Mouse (Mus musculus): ENCODE measurements at regions not wholly inside any gene's neighbourhood (a gene's known extent, or its start where the extent isn't known, plus 50 kb on each side); places are given as distances from the start of the nearest gene placed in this dataset.
A peak's percentile ranks its signal among the peaks of the same experiment; 100 is the strongest.

GRCm38 (mm10) chr8:112933815-112934214, 364.0 kb downstream of the Cntnap4 start:
- no peak for DNase-seq

GRCm38 (mm10) chr8:112935411-112935810, 365.6 kb downstream of the Cntnap4 start:
- DNase-seq: no peak

- peak; percentile 14 for DNase-seq
Observed at GRCm38 (mm10) chr8:112935897-112936719, 366.3 kb downstream of the Cntnap4 start.

- peak; percentile 72 for DNase-seq
Observed at GRCm38 (mm10) chr8:112972418-112972817, 402.6 kb downstream of the Cntnap4 start.

- no peak for DNase-seq
Observed at GRCm38 (mm10) chr8:112975734-112976133, 405.9 kb downstream of the Cntnap4 start.

- DNase-seq: no peak
Observed at GRCm38 (mm10) chr8:112976312-112976711, 406.5 kb downstream of the Cntnap4 start.

- no peak for DNase-seq
Observed at GRCm38 (mm10) chr8:112993781-112994180, 423.9 kb downstream of the Cntnap4 start.

- no peak for DNase-seq
Observed at GRCm38 (mm10) chr8:113007356-113007755, 437.5 kb downstream of the Cntnap4 start.

GRCm38 (mm10) chr8:113028880-113029279, 459.0 kb downstream of the Cntnap4 start:
- no peak for DNase-seq

- no peak for DNase-seq
Observed at GRCm38 (mm10) chr8:113051770-113052473, 482.1 kb downstream of the Cntnap4 start.

- no peak for DNase-seq
Observed at GRCm38 (mm10) chr8:113065246-113066169, 495.7 kb downstream of the Cntnap4 start.

- DNase-seq: no peak
Observed at GRCm38 (mm10) chr8:113066170-113066708, 496.4 kb downstream of the Cntnap4 start.

GRCm38 (mm10) chr8:113083976-113084375, 514.1 kb downstream of the Cntnap4 start:
- no peak for DNase-seq

- DNase-seq: no peak
Observed at GRCm38 (mm10) chr8:113087586-113087985, 517.7 kb downstream of the Cntnap4 start.

GRCm38 (mm10) chr8:113111665-113112064, 523.7 kb upstream of the Mon1b start:
- DNase-seq: no peak

- DNase-seq: no peak
Observed at GRCm38 (mm10) chr8:113114165-113114700, 521.2 kb upstream of the Mon1b start.

- no peak for DNase-seq
Observed at GRCm38 (mm10) chr8:113117241-113117640, 518.1 kb upstream of the Mon1b start.

GRCm38 (mm10) chr8:113125586-113125985, 509.8 kb upstream of the Mon1b start:
- DNase-seq: no peak

GRCm38 (mm10) chr8:113137361-113137760, 498.0 kb upstream of the Mon1b start:
- no peak for DNase-seq

- DNase-seq: no peak
Observed at GRCm38 (mm10) chr8:113140021-113140420, 495.4 kb upstream of the Mon1b start.

GRCm38 (mm10) chr8:113141131-113141530, 494.3 kb upstream of the Mon1b start:
- DNase-seq: no peak

GRCm38 (mm10) chr8:113176591-113176990, 458.8 kb upstream of the Mon1b start:
- no peak for DNase-seq

All from heart, postnatal 4 days (tissue).